Mouse (Mus musculus): ENCODE results near the gene Rbfox2.
A peak's percentile ranks its signal among the peaks of the same experiment; 100 is the strongest.

The Rbfox2 gene

GRCm38 (mm10) chr15:77268415-77268814 is 38.4 kb downstream of the Rbfox2 start:
- no peak for DNase-seq

DNA sequence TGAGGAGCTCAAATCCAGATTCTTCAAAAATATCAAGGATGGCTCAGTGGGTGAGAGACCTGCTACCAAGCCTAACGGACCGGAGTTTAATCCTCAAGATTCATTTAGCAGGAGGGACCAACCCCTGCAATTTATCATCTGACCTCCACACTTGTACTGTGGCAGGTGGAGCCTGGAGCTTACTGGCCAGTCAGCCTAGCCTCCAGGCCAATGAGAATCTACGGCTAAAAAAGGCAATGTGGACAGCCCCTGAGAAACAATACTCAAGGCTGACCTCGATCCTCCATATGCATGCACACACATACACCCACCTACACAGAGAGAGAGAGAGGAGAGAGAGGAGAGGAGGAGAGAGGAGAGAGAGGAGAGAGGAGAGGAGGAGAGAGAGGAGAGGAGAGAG is 41.5 kb downstream of the Rbfox2 start:
- DNase-seq, result no peak

- DNase-seq, result no peak
Measured at GRCm38 (mm10) chr15:77264314-77264713, 42.5 kb downstream of the Rbfox2 start.

DNA sequence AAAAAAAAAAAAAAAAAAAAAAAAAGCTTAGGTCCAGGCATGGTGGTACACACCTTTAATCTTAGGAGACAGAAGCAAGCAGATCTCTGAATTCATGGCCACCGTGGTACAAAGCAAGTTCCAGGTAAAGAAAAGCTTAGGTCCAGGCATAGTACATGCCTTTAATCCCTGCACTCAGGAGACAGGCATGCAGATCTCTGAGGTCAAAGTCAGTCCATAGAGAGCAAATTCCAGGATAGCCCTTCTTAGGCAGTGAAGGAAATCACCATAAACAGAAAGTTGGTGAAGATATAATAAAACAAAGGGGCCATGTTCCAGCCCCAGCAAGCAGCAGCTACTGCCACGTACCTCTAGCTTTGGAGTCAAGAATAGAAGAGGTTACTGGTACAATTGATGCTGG is 44.0 kb downstream of the Rbfox2 start:
- no peak for DNase-seq

DNA sequence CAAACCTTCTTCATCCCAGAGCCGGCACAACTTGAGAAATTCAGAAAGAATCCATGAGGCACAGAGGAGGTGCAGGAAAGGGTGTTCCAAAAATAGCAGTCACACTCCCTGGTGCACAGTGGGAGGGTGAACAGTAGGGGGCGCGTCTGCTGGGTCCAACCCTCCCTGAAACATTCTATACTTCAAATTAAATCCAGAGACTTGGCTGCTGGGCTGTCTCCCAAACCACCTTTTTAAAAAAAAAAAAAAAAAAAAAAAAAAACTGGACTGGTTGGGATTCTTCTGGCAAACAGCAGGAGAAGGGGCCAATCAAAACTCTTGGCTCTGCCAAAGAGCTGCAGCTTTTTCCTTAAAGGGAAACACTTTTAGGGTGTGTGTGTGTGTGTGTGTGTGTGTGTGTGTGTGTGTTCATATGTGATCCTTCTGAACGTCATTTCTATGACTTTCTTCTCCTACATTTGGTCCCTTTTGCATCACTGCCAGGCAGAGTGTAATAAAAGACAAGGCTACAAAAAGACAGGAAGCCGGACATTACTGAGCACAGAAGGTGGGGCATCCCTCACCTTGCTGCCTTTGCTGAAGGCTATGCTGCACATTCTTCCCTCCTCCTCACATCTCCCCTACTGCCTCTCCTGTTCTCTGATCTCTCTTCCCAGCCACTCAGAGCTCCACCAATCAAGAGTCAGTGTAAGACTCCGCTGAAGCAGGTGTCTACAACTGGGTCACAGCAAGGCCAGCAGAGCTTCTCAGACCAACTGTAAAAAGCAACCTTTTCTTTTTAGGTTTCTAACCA is 49.2 kb downstream of the Rbfox2 start:
- peak; percentile 57 for DNase-seq

GRCm38 (mm10) chr15:77256782-77257181 is 50.0 kb downstream of the Rbfox2 start:
- no peak for DNase-seq

DNA sequence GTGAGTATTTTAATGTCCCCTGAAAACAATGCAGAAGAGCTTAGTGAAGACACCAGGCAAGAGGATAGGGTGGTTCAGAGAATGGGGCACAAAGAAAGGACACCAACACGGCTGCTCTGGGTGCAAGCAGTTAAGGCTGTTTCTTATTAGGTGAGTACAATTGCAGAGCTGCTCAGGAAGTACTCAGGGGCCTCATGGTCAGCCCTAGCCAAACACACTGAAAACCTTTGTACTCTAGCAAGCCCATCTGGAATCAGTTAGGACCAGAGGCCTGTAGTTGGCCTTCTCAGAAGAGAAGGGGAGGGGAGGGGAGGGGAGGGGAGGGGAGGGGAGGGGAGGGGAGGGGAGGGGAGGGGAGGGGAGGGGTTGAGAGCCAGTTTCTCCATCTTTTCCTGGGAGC is 52.2 kb downstream of the Rbfox2 start:
- no peak for DNase-seq

DNA sequence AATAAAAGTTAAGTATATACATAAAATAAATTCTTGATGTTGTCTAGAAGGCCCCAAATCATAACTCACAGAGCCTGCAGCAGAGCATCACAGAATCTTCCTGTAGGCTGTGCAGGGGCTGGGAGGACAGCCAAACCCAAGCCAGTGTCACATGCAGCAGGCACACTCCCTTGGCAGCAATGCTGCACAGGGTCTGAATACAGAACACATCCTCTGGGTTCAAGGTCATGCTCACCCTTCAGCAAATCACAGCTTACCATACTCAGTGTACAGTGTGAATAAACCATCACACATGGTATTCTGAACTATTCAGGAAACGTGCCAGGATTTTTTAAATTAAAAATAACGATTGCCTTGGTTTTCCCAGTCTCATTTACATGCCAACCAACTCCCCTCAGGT is 52.7 kb downstream of the Rbfox2 start:
- DNase-seq, result peak; percentile 45

DNA sequence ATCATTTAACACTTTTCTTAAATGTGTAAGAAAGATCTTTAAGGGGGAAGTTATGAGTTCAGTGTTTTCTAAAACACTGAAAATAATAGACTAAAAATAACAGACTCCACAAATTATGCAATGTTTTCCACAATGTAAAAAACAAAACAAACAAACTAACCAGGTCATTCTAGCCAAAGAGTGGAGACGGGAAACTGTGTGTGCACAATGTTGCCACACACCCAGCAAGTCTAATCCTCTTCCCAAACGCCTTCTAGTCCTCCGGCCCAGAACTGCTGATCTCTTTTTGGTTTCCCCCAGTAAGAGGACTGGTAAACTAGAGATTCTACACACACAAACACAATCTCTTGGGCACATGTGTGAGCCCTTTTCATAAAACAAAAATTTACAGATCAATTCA is 55.1 kb downstream of the Rbfox2 start:
- no peak for DNase-seq

GRCm38 (mm10) chr15:77250806-77251205 is 56.0 kb downstream of the Rbfox2 start:
- DNase-seq, result no peak

DNA sequence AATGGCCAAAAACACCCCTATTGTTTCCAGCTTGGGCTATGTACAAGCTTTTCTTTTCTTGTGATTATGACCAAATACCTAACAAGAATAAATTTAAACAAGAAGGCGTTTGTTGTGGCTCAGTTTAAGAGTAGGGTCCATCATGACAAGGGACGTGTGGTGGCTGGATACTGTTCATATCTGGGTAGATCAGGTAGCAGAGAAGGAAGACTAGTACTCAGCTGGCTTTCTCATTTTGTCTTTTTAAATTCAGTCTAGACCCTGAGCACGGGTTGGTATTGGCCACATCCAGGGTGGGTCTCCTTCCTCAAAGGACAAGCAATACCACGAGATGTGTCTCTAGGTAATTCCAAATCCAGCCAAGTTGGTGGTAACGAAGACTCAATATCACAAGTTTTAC is 57.4 kb downstream of the Rbfox2 start:
- DNase-seq, result no peak

DNA sequence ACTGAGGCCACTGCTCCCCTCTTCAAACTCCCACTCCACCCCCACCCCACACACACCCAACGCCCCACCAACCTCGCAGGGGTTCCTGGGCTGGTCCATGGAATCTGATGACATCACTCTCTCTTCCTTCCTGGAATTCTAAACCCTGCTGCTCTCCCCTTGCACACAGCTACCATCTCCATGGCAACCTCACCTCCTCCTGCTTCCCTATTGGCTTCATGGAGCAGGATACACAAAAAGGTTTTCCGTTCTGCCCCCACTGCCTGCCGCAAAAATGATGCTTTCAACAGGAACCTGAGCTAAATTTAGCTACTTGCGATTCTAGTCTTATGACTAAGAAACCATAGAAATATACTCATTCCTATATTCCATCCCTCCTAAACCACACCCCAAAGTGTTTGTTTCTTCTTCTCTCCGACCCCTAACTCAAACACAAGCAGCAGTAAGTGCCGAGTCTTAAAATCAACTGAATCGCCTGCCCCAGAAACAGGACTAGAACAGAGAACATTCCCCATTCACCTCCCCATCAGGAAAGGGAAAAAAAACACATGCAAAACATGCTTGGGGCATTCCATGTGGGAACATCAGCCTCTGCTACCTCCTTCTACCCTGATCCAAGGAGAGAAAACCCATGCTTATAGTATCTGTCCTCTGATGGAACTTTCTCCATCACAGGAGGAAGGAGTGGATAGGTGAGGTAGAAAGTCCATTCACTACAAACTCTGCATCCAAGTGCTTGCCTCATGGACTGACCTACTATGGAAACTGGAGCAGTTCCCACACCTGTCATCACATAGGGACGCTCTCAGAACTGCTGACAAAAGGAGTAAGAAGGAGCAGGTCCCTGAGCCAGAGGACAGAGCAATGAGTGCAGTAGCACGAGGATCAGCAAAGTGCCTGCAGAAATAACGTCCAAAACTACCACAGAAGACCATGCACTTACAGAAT is 61.1 kb downstream of the Rbfox2 start:
- DNase-seq, result peak; percentile 95

DNA sequence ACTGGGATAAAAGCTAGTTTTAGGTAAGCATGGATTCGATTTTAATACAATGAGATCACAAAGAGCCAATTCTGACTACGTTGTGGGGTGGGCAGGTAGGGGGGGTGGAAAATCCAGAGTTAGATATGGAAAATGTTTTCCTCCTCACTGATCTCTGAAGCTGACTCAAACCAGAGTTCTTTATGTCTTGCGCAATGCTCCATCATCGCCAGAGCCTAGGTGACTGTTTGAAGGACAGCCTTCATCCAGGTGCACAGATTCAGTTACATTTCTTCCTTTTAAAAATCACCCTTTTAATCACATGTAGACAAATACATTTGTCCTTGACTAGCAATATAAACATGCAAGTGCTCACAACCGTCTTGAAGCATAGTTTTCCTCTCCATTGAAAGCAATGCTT is 62.2 kb downstream of the Rbfox2 start:
- DNase-seq, result no peak

DNA sequence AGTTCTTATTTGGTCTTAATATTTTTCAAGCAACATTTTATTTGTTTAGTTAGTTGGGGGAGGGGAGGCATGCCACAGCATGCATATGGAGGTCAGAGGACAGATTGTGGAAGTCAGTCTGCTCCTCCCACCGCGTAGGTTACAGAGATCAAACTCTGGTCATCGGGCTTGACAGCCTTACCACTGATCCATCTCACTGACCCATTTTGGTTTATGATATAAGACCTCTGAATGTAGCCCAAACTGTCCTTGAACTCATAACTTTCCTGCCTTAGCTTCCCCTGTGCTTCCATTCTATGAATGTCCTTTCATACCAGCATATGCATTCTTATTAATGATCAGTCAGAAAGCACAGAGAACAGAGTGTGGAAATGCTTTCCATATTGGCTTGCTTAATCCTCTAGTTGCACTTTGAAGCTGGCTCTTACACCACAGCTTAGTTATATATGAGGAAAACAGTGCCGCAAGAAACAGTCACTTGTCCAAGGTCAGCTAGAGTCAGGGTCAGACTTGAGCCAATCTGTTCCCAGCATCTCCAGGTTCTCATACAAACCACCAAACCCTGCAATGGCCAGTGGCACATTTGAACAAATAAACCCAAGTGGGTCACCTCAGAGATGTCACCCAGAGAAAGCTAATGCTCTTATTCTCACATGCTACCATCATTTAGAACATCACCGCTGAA is 62.8 kb downstream of the Rbfox2 start:
- no peak for DNase-seq

DNA sequence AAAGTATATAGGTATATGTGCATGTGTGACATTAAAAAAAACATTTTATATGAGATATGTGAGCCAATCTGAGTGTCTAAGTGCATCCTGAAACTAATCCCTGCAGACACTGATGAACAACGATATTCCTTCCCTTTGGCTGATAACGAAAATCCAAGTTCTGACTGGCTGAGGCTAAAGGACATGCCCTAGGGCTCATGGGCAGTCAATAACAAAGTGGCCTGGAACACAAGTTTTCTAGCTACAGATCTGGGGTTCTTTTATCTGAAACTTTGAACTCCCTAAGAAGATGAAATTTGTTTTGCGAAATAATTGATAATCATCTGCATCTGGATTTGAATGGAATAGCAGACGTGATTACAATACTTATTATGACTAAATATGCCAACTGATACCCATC is 66.2 kb downstream of the Rbfox2 start:
- DNase-seq, result no peak

GRCm38 (mm10) chr15:77239564-77239963 is 67.2 kb downstream of the Rbfox2 start:
- no peak for DNase-seq

DNA sequence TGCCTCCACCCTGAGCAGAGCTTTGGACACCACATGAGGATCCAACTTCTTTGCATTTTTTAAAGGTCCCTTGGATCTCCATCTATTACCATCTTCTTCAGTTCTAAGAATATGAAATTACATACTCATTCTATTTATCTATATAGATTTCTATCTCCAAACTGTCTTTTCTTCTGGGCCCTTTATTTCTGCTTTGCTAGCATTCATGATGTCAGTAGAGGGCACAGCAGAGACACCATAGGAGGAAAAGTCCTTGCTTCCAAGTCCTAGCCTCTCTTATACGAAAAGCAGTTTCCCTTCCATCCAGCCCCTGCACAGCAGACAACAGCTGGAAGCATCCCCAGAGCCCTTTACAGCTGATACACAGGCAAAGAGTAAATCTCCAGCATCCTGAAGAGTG is 69.1 kb downstream of the Rbfox2 start:
- no peak for DNase-seq

DNA sequence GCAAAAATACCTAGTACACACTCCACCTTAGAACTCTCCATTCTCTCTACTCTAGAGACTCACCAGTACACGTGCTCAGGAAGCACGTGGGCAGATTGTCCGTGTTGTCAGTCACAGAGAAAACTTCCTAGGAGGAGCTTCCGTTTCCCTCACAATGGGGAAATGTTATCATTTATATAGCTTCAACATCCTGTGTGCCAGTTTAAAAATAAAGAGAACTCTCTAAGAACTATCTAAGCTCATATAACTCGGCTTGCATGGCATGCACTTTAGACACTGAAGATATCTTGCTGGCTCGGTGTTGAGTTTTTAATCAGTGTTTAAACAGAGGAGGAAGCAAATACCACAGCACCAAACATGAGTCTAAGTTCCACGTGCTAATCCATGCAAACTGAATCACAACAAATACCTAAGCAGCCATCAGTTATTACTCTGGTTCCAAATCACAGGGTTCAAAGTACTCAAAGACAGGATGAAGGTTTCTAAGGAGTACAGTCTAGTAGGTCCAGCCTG is 70.7 kb downstream of the Rbfox2 start:
- DNase-seq, result no peak

DNA sequence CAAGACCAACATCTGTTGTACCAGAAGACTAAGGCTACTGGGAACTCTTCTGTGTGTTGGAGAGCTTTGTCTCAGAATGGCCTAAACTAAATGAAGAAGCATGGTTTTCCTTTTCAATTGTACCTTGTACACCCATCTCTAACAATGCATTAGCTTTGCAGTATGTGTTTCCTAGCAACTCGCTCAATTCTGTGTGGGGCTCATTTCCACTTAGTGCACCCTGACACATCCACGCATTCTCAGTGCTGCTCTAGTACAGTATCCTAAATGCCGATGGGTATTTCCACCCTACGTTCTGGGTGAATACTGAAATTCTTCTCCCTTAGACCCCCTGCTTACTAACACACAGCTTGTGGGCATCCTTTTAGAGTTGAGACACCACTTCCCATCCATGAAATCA is 71.3 kb downstream of the Rbfox2 start:
- DNase-seq, result no peak

DNA sequence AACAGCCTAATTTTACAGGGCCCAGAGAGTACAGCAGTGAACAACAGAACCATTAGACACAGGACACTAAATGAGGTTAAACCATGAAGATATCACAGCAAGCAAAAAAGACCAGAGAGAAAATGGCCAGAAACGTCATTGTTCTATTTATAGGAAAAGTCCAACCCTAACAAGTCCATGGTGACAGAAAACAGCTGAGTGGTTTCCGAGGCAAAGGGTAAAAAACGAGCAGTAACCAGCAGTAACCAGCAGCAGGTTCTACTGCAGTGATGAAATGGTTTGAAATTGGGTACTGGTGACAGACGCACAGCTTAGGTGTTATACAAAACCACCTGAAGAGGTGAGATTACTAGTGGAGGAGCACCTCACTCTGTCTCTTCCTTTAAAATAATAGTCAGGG is 72.5 kb downstream of the Rbfox2 start:
- no peak for DNase-seq

DNA sequence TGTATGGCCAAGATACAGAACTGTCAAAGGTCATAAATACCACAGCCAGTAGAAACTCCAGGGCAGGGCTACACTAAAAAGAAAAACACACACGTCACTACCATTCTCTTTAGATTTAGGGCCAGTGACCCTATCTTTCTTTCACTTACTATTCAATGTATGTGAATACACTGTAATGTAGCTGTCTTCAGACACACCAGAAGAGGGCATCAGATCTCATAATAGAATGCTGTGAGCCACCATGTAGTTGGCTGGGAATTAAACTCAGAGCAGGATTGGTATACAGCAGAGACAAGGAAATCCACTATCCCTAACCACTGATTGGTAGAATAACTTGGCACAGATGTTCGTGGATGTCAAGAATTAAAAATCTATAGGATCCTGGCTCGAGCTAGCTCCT is 76.7 kb downstream of the Rbfox2 start:
- no peak for DNase-seq

- DNase-seq, result no peak
Measured at GRCm38 (mm10) chr15:77226831-77227354, 79.9 kb downstream of the Rbfox2 start.

DNA sequence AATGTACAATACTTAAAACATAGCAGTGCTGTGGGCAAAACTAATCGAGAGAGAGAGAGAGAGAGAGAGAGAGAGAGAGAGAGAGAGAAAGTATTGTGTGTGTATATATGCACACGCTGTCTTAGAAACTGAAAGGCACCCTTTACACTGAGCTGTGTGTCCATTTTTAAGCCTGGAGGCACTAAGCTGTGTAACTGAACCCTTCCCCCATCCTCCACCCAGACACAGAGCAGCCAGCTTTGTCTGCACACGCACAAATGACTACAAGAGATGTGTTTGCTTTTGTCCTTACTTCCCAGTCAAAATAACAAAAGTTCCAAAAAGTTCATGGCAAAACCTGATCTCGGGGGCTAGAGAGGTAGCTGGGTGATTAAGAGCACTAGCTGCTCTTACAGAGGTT is 80.9 kb downstream of the Rbfox2 start:
- DNase-seq, result no peak

Measured in layer of hippocampus, adult 9-11 months (tissue).